Comparison of ENCODE assay signal across 12 mouse cellular contexts in the genomic region with DNA sequence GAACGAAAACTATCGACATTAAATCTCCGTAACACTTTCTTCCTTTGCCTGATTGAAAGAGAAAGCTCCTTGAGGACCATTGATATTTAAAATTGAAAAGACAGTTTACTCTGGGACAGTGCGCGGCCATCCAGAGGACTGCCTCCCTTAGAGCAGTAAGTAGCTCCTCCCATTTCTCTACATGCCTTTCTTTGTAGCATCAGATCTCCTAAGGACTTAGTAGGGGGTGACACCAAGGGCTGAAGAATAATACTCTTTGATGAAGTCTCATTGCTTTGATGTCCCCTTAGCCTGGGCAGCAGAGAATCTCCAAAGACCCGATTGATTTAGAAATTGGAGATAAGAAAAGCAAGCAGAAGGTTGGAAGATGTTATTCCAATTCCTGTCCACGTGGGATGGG. TPM values are rescaled to one million over a fixed set of nuclear protein-coding genes. Genes with fewer than 3 reads are reported as not detected.
DNase-seq lines count a peak whose midpoint lies in the region; ATAC-seq lines count a peak whose summit lies in the region.
"Had no signal": no experiment of that assay in that cellular context is flagged by ENCODE, and none has a peak within 500 bp of the region (broad histone marks: within the 10 kb centered on the region; RNA-seq: fewer than 3 reads in every experiment).

No protein-coding gene starts in this region.

- intact Hi-C loops in gastrocnemius, postnatal 36 days (cut with DNase I) = no loop called here

- ATAC-seq in heart, embryonic 14.5 days (ENCODE audit: insufficient number of reproducible peaks, insufficient read depth, low FRiP score, low read depth) = no peak
- peak; percentile 48; the same call in 1 of the 2 replicates for ATAC-seq in neural tube, embryonic 11.5 days (ENCODE audit: insufficient read depth, low FRiP score, low TSS enrichment)
- 0 out of 2 replicates have a peak, but pooled peaks have one; percentile 18 for ATAC-seq in hindbrain, embryonic 16.5 days
- ATAC-seq: liver, embryonic 12.5 days; Patski had no signal

- H3K9ac ChIP-seq in heart, embryonic 14.5 days (ENCODE audit: low read length) = no peak overlapping the region
- H3K9ac ChIP-seq in neural tube, embryonic 11.5 days (ENCODE audit: low read length) = no peak overlapping the region
- no peak overlapping the region for H3K9ac ChIP-seq in hindbrain, embryonic 16.5 days (ENCODE audit: low read depth, low read length)
- H3K9ac ChIP-seq: liver, embryonic 12.5 days had no signal

- H3K4me1 ChIP-seq in heart, embryonic 14.5 days (ENCODE audit: control insufficient read depth in 2 of 2, insufficient read depth in 2 of 2, low read length in 2 of 2) = peaks cover 14 to 43% of the 10 kb centered on the region in 2 experiments
- H3K4me1 ChIP-seq in neural tube, embryonic 11.5 days (ENCODE audit: control insufficient read depth, insufficient read depth, low read length) = peaks cover 8% of the 10 kb centered on the region
- H3K4me1 ChIP-seq in hindbrain, embryonic 16.5 days (ENCODE audit: control insufficient read depth, insufficient read depth, low read depth, low read length) = peaks cover 14% of the 10 kb centered on the region
- H3K4me1 ChIP-seq: liver, embryonic 12.5 days had no signal

- no peaks in the 10 kb centered on the region for H3K27me3 ChIP-seq in heart, embryonic 14.5 days (ENCODE audit: control insufficient read depth, insufficient read depth, low read length)
- no peaks in the 10 kb centered on the region for H3K27me3 ChIP-seq in neural tube, embryonic 11.5 days (ENCODE audit: control insufficient read depth, insufficient read depth, low read length)
- H3K27me3 ChIP-seq in hindbrain, embryonic 16.5 days (replicated peaks; ENCODE audit: control insufficient read depth, insufficient read depth, low read length) = no peaks in the 10 kb centered on the region
- H3K27me3 ChIP-seq: liver, embryonic 12.5 days; Patski had no signal

- peaks cover 7% of the 10 kb centered on the region; the same call in 1 of the 2 replicates for H3K36me3 ChIP-seq in heart, embryonic 14.5 days (ENCODE audit: control insufficient read depth, insufficient read depth, low read length)
- peaks cover 1% of the 10 kb centered on the region; the same call in 1 of the 2 replicates for H3K36me3 ChIP-seq in neural tube, embryonic 11.5 days (ENCODE audit: control insufficient read depth, insufficient read depth, low read length)
- peaks cover 4% of the 10 kb centered on the region; the same call in 1 of the 2 replicates for H3K36me3 ChIP-seq in hindbrain, embryonic 16.5 days (ENCODE audit: control insufficient read depth, insufficient read depth, low read length)
- H3K36me3 ChIP-seq: liver, embryonic 12.5 days had no signal

- DNase-seq in heart, adult 9 months (ENCODE audit: low spot score in 2 of 2) = no peak
- no peak for DNase-seq in neural tube, embryonic 11.5 days (ENCODE audit: low spot score)
- DNase-seq in neural tube, embryonic 10.5 days (ENCODE audit: extremely low spot score, low spot score) = no peak
- DNase-seq in gastrocnemius, postnatal 36 days = no peak
- no peak for DNase-seq in retina, embryonic 14.5 days (ENCODE audit: low spot score)
- no peak for DNase-seq in frontal cortex, postnatal 14 days (ENCODE audit: low spot score in 2 of 2)
- DNase-seq: adrenal gland, postnatal 25 days; cerebellum, adult 8-10 months had no signal

- H3K4me3 ChIP-seq in heart, embryonic 14.5 days (ENCODE audit: control insufficient read depth in 1 of 2, insufficient read depth in 1 of 2, low read depth in 1 of 2, low read length in 2 of 2) = no peak overlapping the region
- no peak overlapping the region for H3K4me3 ChIP-seq in neural tube, embryonic 11.5 days (ENCODE audit: low read depth, low read length)
- no peak overlapping the region for H3K4me3 ChIP-seq in hindbrain, embryonic 16.5 days (ENCODE audit: low read length)
- H3K4me3 ChIP-seq: liver, embryonic 12.5 days had no signal

- 14% methylated on average over 7 of the region's 7 CpGs for whole genome bisulfite sequencing in heart, embryonic 14.5 days
- WGBS in neural tube, embryonic 11.5 days = 5% methylated on average over 7 of the region's 7 CpGs
- WGBS in hindbrain, embryonic 16.5 days = 7% methylated on average over 7 of the region's 7 CpGs

- H3K27ac ChIP-seq in heart, embryonic 14.5 days (replicated peaks in 1 of 2; ENCODE audit: control insufficient read depth in 1 of 2, insufficient read depth in 1 of 2, low read depth in 2 of 2, low read length in 2 of 2) = 0 out of 4 replicates have a peak overlapping the region, but pooled peaks of 1 of the 2 experiments have one; percentile 20
- no peak overlapping the region for H3K27ac ChIP-seq in neural tube, embryonic 11.5 days (ENCODE audit: low read depth, low read length)
- H3K27ac ChIP-seq in hindbrain, embryonic 16.5 days (ENCODE audit: low read depth, low read length) = 0 out of 2 replicates have a peak overlapping the region, but pooled peaks have one; percentile 31
- H3K27ac ChIP-seq: liver, embryonic 12.5 days had no signal

- H3K9me3 ChIP-seq in heart, embryonic 14.5 days (ENCODE audit: control insufficient read depth, low read length) = no peaks in the 10 kb centered on the region
- H3K9me3 ChIP-seq in neural tube, embryonic 11.5 days (ENCODE audit: control insufficient read depth, low read length) = no peaks in the 10 kb centered on the region
- H3K9me3 ChIP-seq in hindbrain, embryonic 16.5 days (ENCODE audit: control insufficient read depth, low read length) = no peaks in the 10 kb centered on the region
- H3K9me3 ChIP-seq: liver, embryonic 12.5 days had no signal

- peak overlapping the region; percentile 36 for H3K4me2 ChIP-seq in heart, embryonic 14.5 days (ENCODE audit: low read length)
- H3K4me2 ChIP-seq in neural tube, embryonic 11.5 days (ENCODE audit: low read depth) = no peak overlapping the region
- peak overlapping the region; percentile 43 for H3K4me2 ChIP-seq in hindbrain, embryonic 16.5 days (ENCODE audit: low read length)
- H3K4me2 ChIP-seq: liver, embryonic 12.5 days had no signal

RNA-seq across cellular contexts. Expression of a gene that starts 20.3 kb away (rescaled TPM):
- 24.6 and 28.7 TPM in 2 replicates for polyA plus RNA-seq in heart, embryonic 14.5 days (2014; fragmentation: Nextera tagmentation; extraction: Ambion mirVana)
- 46.4 and 46.6 TPM in 2 replicates for polyA plus RNA-seq in neural tube, embryonic 11.5 days (2014; fragmentation: Nextera tagmentation; extraction: Ambion mirVana)
- 144 and 156 TPM in 2 replicates for polyA plus RNA-seq in hindbrain, embryonic 16.5 days (2015; fragmentation: Nextera tagmentation; extraction: Ambion mirVana)
- under 1 TPM; 0.52 to 0.59 TPM for total RNA-seq in gastrocnemius, postnatal 36 days (2021)

RNA-seq across cellular contexts. Expression of a gene that starts 55.4 kb away (rescaled TPM):
- polyA plus RNA-seq in heart, embryonic 14.5 days (2014; fragmentation: Nextera tagmentation; extraction: Ambion mirVana) = 75.7 and 78.5 TPM in 2 replicates
- polyA plus RNA-seq in neural tube, embryonic 11.5 days (2014; fragmentation: Nextera tagmentation; extraction: Ambion mirVana) = 40.3 and 45.1 TPM in 2 replicates
- 10.5 and 16.0 TPM in 2 replicates for polyA plus RNA-seq in hindbrain, embryonic 16.5 days (2015; fragmentation: Nextera tagmentation; extraction: Ambion mirVana)
- 1 to 10 TPM; 3.4 to 3.9 TPM for total RNA-seq in gastrocnemius, postnatal 36 days (2021)
